Mouse (Mus musculus): ENCODE data around the gene Ssbp3. TPM values are rescaled to one million over a fixed set of nuclear protein-coding genes. Genes with fewer than 3 reads are reported as not detected.

The Ssbp3 gene
- polyA plus RNA-seq, 1 experiment from 2014 or later, result 167 TPM

DNA sequence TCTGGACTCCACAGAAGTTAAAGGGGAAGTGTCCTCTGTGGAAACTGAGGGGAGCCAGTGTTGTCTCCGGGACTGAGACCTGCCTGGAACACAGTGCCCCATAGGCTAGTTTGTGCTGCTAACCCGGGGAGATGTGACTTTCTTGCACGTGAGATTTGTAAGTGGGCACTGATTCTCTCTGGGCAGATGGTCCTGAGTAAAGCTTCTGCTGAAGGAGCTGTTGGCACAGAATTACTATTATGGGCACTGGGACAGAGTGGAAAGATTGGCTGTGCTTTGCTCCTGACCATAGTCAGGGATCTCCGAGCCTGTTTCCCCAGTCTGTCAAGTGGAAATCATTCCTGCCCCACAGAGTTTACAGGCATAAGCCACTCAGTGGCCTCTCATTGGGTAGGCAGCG is 83.8 kb downstream of the Ssbp3 start:
- Histone ChIP-seq H3K36me3 (ENCODE audit: control insufficient read depth, insufficient read depth) (no peaks in the 10 kb centered on the region), H3K9me3 (ENCODE audit: control insufficient read depth, low read length) (no peaks in the 10 kb centered on the region), H3K4me3 (replicated peaks; ENCODE audit: low read length) (no peak overlapping the region), H3K27me3 (replicated peaks; ENCODE audit: control insufficient read depth, insufficient read depth, low read length) (no peaks in the 10 kb centered on the region), H3K4me1 (replicated peaks; ENCODE audit: control insufficient read depth, insufficient read depth, low read length) (peaks cover 46% of the 10 kb centered on the region), H3K4me2 (ENCODE audit: low read length) (no peak overlapping the region), H3K27ac (ENCODE audit: low read length) (no peak overlapping the region), H3K9ac (replicated peaks; ENCODE audit: low read depth, low read length) (no peak overlapping the region)
- no peak for ATAC-seq
- WGBS, result 60% methylated on average over 5 of the region's 5 CpGs

DNA sequence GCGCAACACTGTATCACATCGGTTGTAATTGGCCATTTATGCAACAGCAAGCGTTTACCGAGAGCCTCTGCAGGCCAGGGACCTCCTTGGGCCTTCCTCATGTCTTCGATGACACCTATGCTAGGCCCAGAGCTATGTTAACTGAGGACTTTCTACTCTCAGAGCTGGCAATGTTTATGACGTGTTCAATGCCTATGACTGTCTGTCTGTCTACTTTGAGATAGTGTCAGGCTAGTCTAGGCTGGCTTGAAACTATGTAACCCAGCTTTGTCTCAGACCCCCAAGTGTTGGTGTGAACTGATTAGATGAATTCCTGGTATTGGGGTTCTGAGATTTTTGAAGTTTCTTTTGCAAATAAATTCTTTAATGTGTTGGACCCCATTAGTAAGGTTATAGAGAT is 84.6 kb downstream of the Ssbp3 start:
- no peak overlapping the region for H3K4me2 ChIP-seq (ENCODE audit: low read length)
- peaks cover 38% of the 10 kb centered on the region for H3K4me1 ChIP-seq (replicated peaks; ENCODE audit: control insufficient read depth, insufficient read depth, low read length)
- no peaks in the 10 kb centered on the region for H3K27me3 ChIP-seq (replicated peaks; ENCODE audit: control insufficient read depth, insufficient read depth, low read length)
- ATAC-seq, result no peak
- WGBS, result 83% methylated on average over 6 of the region's 6 CpGs
- no peak overlapping the region for H3K9ac ChIP-seq (replicated peaks; ENCODE audit: low read depth, low read length)
- peak overlapping the region; percentile 13; the same call in 1 of the 2 replicates for H3K27ac ChIP-seq (ENCODE audit: low read length)
- no peaks in the 10 kb centered on the region for H3K36me3 ChIP-seq (ENCODE audit: control insufficient read depth, insufficient read depth)
- no peak overlapping the region for H3K4me3 ChIP-seq (replicated peaks; ENCODE audit: low read length)
- no peaks in the 10 kb centered on the region for H3K9me3 ChIP-seq (ENCODE audit: control insufficient read depth, low read length)

DNA sequence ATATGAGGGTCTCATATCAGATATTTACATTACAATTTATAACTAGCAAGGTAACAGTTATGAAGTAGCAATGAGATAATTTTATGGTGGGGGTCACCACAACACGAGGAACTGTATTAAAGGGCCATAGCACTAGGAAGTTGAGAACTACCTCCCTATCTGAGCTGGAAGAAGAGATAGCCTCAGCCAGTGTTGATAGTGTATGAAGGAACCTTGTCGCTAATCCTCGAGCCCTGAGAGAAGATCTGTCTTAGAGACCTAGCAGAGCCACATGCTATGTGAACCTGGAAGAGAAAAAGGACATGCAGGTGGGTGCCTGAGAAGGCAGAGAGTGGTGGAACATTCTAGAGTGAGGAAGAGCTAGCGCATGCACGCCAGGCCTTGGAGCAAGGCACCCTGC is 85.0 kb downstream of the Ssbp3 start:
- WGBS, result 85% methylated on average over 5 of the region's 5 CpGs
- H3K4me3 ChIP-seq (replicated peaks; ENCODE audit: low read length), result no peak overlapping the region
- peaks cover 38% of the 10 kb centered on the region for H3K4me1 ChIP-seq (replicated peaks; ENCODE audit: control insufficient read depth, insufficient read depth, low read length)
- no peaks in the 10 kb centered on the region for H3K27me3 ChIP-seq (replicated peaks; ENCODE audit: control insufficient read depth, insufficient read depth, low read length)
- no peak for ATAC-seq
- no peak overlapping the region for H3K27ac ChIP-seq (ENCODE audit: low read length)
- no peak overlapping the region for H3K4me2 ChIP-seq (ENCODE audit: low read length)
- H3K36me3 ChIP-seq (ENCODE audit: control insufficient read depth, insufficient read depth), result no peaks in the 10 kb centered on the region
- H3K9me3 ChIP-seq (ENCODE audit: control insufficient read depth, low read length), result no peaks in the 10 kb centered on the region
- H3K9ac ChIP-seq (replicated peaks; ENCODE audit: low read depth, low read length), result no peak overlapping the region

DNA sequence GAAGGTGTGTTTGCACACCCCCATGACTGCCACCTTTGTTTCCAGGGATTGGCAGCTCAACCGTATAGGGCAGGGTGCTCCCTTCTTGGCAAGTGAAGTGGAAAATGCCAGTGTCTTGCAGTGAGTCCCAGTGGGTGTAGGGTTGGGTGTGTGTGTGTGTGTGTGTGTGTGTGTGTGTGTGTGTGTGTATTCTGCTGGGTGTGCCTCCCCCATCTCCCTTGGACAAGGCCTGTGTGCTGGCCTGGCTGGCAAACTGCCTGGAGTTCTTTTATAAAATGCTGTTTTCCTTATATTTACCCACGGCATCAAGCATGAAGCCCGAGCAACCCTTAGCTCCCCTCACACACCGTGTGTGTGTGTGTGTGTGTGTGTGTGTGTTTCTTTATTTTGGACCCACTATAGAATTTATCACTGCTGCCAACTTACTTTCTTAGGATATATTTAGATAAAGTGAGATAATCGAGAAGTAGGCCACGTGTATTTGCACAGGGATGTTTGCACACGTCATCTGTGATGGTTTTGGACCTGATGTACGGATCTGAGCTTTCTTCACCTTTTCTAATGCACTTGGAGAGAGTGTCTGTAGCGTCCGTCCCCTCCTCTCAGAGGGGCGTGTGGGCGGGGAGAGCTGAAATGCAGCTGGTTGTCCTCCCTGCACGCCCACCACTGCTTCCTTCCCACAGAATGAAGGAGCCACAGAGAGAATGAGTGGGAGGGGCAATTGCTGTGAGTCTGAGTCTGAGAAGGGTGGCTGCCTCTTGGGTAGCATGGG is 86.0 kb downstream of the Ssbp3 start:
- H3K27ac ChIP-seq (ENCODE audit: low read length), result no peak overlapping the region
- ATAC-seq, result peak; percentile 32

DNA sequence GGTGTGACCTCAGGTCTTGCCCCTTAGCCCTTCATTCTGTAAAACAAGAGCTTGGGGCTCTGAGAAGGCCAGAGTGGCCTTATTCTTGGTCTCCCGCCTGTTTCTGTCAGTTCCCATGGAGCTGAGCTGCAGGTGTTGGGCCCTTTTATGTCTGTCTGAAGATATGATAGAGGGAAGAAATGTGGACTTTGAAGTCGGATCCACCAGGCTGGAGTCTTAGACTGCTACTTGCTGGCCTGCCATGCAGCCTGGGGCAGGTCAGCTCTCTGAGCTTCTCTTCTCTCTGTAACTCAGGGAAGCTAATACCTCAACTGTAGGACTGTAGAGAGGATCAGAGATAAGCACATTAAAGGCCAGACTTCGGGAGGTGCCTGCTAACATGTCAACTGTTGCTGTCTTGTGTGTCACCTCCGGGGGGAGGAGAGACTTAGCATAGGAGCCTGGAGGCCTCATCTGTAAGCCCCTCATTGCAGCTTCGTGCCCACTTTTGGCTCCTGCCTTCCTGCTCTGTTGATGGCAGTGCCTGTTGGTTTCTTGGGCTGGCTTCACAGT is 90.8 kb downstream of the Ssbp3 start:
- peaks cover 31% of the 10 kb centered on the region for H3K4me1 ChIP-seq (replicated peaks; ENCODE audit: control insufficient read depth, insufficient read depth, low read length)
- no peaks in the 10 kb centered on the region for H3K36me3 ChIP-seq (ENCODE audit: control insufficient read depth, insufficient read depth)
- H3K9me3 ChIP-seq (ENCODE audit: control insufficient read depth, low read length), result no peaks in the 10 kb centered on the region
- no peak overlapping the region for H3K27ac ChIP-seq (ENCODE audit: low read length)
- 68% methylated on average over 5 of the region's 5 CpGs for WGBS
- H3K4me3 ChIP-seq (replicated peaks; ENCODE audit: low read length), result no peak overlapping the region
- H3K4me2 ChIP-seq (ENCODE audit: low read length), result no peak overlapping the region
- no peak overlapping the region for H3K9ac ChIP-seq (replicated peaks; ENCODE audit: low read depth, low read length)
- no peak for ATAC-seq
- no peaks in the 10 kb centered on the region for H3K27me3 ChIP-seq (replicated peaks; ENCODE audit: control insufficient read depth, insufficient read depth, low read length)

More for the DNA sequence above, 86.0 kb downstream of the Ssbp3 start:
- Histone ChIP-seq H3K4me3 (replicated peaks; ENCODE audit: low read length) (no peak overlapping the region), H3K9ac (replicated peaks; ENCODE audit: low read depth, low read length) (no peak overlapping the region), H3K4me2 (ENCODE audit: low read length) (no peak overlapping the region), H3K36me3 (ENCODE audit: control insufficient read depth, insufficient read depth) (no peaks in the 10 kb centered on the region), H3K27me3 (replicated peaks; ENCODE audit: control insufficient read depth, insufficient read depth, low read length) (no peaks in the 10 kb centered on the region), H3K4me1 (replicated peaks; ENCODE audit: control insufficient read depth, insufficient read depth, low read length) (peaks cover 46% of the 10 kb centered on the region), H3K9me3 (ENCODE audit: control insufficient read depth, low read length) (no peaks in the 10 kb centered on the region)
- WGBS, result 17% methylated on average over 13 of the region's 13 CpGs

DNA sequence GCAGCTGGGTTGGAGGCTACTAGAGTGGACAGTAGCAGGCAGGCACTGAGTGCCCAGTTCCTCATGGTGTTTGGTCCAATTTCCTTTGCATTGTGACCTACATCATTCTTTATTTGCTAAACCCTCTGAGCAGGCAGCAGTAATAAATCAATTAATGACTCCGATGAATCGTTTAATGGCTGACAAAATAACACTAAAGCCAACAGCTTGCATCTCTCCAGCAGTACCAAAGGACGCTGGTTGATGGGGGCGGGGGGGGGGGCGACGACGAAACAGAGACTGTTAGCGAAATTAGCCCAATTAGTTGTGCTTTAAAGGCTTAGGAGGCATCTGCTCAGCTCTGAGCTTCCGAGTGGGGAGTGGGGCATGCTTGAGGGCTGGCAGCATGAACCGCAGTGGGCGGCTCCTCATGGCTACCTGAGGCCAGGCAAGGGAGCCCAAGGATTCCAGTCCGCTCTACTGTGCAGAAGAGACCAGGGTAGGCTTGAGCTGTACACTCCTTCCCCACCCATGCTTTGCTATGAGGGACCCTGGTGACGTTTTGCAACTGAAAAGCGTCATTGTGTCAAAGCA is 91.5 kb downstream of the Ssbp3 start:
- H3K36me3 ChIP-seq (ENCODE audit: control insufficient read depth, insufficient read depth), result no peaks in the 10 kb centered on the region
- H3K4me1 ChIP-seq (replicated peaks; ENCODE audit: control insufficient read depth, insufficient read depth, low read length), result peaks cover 24% of the 10 kb centered on the region
- 25% methylated on average over 14 of the region's 14 CpGs for WGBS
- no peak overlapping the region for H3K27ac ChIP-seq (ENCODE audit: low read length)
- H3K9me3 ChIP-seq (ENCODE audit: control insufficient read depth, low read length), result no peaks in the 10 kb centered on the region
- H3K4me3 ChIP-seq (replicated peaks; ENCODE audit: low read length), result no peak overlapping the region
- no peaks in the 10 kb centered on the region for H3K27me3 ChIP-seq (replicated peaks; ENCODE audit: control insufficient read depth, insufficient read depth, low read length)
- ATAC-seq, result peak; percentile 63
- peak overlapping the region; percentile 5; the same call in 1 of the 2 replicates for H3K4me2 ChIP-seq (ENCODE audit: low read length)
- H3K9ac ChIP-seq (replicated peaks; ENCODE audit: low read depth, low read length), result no peak overlapping the region

DNA sequence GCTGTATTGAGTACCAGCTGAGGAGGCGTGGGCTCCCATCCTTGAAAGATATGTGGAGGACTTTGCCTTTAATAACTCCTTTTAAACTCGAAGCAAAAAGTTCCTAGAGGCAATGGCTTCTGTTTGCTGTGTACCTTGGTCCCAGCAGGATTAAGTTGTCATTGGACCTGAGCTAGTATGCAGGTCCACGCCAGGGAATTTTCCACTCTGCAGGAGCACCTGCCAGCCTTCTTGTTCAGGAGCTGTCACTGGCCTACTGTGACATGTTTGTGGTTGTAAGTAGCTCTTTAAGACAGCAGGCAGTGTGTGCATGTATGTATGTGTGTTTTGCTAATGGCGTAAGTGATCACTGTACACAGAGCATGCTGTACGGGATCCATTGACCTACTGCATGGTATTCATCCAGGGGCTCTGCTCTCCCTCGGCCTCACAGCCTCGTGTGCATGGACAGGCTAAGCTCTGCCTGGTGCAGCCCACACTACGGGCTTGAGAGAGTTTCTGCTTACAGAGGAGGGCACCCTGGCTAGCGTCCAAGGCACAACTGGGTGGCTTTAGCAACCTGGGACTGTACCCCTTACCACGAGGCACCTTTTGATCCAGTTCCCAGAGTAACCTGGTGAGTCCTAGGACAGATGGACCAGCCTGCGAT is 92.1 kb downstream of the Ssbp3 start:
- Histone ChIP-seq H3K9ac (replicated peaks; ENCODE audit: low read depth, low read length) (no peak overlapping the region), H3K4me2 (ENCODE audit: low read length) (no peak overlapping the region), H3K9me3 (ENCODE audit: control insufficient read depth, low read length) (no peaks in the 10 kb centered on the region), H3K4me3 (replicated peaks; ENCODE audit: low read length) (no peak overlapping the region), H3K4me1 (replicated peaks; ENCODE audit: control insufficient read depth, insufficient read depth, low read length) (peaks cover 23% of the 10 kb centered on the region), H3K27ac (ENCODE audit: low read length) (no peak overlapping the region), H3K27me3 (replicated peaks; ENCODE audit: control insufficient read depth, insufficient read depth, low read length) (no peaks in the 10 kb centered on the region), H3K36me3 (ENCODE audit: control insufficient read depth, insufficient read depth) (no peaks in the 10 kb centered on the region)
- ATAC-seq, result no peak
- 45% methylated on average over 11 of the region's 11 CpGs for WGBS

DNA sequence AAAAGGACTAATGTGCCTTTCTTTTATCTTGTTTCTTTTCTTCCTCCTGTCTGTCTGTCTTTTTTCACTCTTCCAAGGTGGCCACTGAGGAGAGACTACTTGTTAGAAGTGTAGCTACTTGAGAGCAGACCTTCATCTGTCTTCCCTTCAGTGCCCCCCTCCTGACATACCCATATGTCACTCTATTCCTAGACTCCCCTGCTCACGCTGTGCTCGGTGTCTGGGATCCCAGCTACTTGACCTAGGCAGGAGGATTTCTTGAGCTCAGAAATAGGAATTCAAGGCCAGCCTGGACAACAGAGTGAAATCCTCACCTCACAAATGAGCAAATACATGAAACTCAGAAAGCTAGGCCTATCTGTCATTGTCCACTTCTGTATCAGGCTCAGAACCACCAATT is 92.7 kb downstream of the Ssbp3 start:
- Histone ChIP-seq H3K36me3 (ENCODE audit: control insufficient read depth, insufficient read depth) (no peaks in the 10 kb centered on the region), H3K4me2 (ENCODE audit: low read length) (no peak overlapping the region), H3K27me3 (replicated peaks; ENCODE audit: control insufficient read depth, insufficient read depth, low read length) (no peaks in the 10 kb centered on the region), H3K27ac (ENCODE audit: low read length) (no peak overlapping the region), H3K9me3 (ENCODE audit: control insufficient read depth, low read length) (no peaks in the 10 kb centered on the region), H3K4me3 (replicated peaks; ENCODE audit: low read length) (no peak overlapping the region), H3K9ac (replicated peaks; ENCODE audit: low read depth, low read length) (no peak overlapping the region), H3K4me1 (replicated peaks; ENCODE audit: control insufficient read depth, insufficient read depth, low read length) (peaks cover 23% of the 10 kb centered on the region)
- no peak for ATAC-seq
- 61% methylated on average over 2 of the region's 2 CpGs for WGBS

DNA sequence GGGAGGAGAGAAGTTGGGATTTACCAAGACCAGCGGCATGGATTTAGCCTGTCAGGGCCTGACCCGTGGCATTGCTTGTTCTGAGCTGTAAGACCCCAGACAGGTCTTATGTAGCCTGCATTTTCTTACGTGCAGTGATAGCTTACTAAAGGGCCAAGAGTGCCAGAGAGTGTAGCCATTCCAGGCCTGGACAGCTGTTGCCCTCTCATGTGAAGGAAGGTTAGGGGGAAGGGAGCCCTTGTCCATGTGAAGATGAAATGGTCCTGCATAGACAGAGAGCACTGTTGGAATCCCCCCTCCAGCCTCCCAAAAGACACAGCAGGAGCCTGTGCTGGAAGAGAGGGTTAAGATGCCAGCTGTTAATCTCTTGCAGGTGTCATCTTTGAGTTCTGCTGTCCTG is 93.3 kb downstream of the Ssbp3 start:
- peaks cover 23% of the 10 kb centered on the region for H3K4me1 ChIP-seq (replicated peaks; ENCODE audit: control insufficient read depth, insufficient read depth, low read length)
- 85% methylated on average over 3 of the region's 3 CpGs for WGBS
- H3K27ac ChIP-seq (ENCODE audit: low read length), result no peak overlapping the region
- H3K4me3 ChIP-seq (replicated peaks; ENCODE audit: low read length), result no peak overlapping the region
- no peaks in the 10 kb centered on the region for H3K36me3 ChIP-seq (ENCODE audit: control insufficient read depth, insufficient read depth)
- H3K9ac ChIP-seq (replicated peaks; ENCODE audit: low read depth, low read length), result no peak overlapping the region
- H3K9me3 ChIP-seq (ENCODE audit: control insufficient read depth, low read length), result no peaks in the 10 kb centered on the region
- no peak for ATAC-seq
- H3K4me2 ChIP-seq (ENCODE audit: low read length), result no peak overlapping the region
- no peaks in the 10 kb centered on the region for H3K27me3 ChIP-seq (replicated peaks; ENCODE audit: control insufficient read depth, insufficient read depth, low read length)
